Mouse (Mus musculus) kidney, adult 18-20 months (tissue): ENCODE results near the gene Metrnl.
A peak's percentile ranks its signal among the peaks of the same experiment; 100 is the strongest.

Experiments used
- DNase-seq: peaks from one replicate; pipeline ENCODE4 v3.0.0; 2021

Metrnl gene

DNA sequence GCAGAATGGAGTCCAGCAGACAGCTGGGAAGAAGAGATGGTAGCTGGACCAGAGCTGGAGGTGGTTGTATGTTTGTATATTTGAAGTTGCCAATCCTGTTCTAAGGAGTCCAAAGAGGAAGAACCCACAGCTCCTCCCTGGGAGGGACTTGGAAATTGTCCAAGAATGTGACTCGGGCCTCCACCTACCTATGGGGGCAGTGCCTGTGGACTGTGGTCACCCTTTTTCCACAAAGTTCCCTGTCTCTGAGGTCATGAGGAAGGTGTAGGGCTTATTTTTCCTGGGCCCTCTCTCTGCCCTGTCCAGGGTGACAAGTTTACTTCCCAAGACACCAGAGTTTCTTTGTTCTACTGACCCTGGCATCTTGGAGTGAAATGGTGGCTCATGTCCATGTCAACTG lies 39.6 kb downstream of the Metrnl start:
- DNase-seq = peak; percentile 23

DNA sequence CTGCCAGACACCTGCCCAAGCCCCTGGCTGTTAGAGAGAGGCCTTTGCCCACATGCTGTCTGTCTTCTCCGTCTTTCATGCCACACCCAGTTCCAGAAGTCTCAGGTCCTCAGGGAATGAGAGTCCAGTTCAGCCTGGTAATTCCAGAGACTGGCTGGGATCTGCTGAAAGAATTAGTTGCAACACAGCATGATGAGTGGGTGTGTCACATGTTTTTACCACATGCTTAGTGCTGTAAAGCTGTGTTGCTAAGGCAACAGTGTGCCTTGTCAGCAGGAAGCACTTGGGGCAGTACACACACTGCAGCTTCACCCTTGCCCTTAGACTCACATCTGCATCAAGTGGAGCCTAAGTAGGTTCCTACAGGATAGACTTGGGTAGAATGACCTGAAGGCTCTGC lies 40.1 kb downstream of the Metrnl start:
- DNase-seq = no peak

DNA sequence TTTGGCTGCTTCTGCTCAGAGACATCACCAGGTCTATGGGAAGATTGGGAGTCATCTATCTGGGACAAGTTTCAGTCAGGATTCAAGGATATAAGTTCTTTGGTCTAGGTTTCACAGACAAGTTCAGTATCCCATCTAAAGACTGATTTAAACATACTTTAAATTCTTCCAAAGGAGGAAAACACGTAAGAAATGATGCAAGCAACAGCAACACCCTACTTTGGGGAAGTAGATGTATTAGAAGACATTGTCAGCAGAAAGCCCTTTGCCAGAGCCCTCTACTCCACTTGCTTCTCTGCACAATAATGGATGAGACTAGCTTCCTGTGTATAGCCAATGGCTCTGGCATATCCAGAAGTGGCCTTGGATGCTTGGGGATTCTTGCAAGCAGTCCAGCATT lies 41.8 kb downstream of the Metrnl start:
- no peak for DNase-seq

DNA sequence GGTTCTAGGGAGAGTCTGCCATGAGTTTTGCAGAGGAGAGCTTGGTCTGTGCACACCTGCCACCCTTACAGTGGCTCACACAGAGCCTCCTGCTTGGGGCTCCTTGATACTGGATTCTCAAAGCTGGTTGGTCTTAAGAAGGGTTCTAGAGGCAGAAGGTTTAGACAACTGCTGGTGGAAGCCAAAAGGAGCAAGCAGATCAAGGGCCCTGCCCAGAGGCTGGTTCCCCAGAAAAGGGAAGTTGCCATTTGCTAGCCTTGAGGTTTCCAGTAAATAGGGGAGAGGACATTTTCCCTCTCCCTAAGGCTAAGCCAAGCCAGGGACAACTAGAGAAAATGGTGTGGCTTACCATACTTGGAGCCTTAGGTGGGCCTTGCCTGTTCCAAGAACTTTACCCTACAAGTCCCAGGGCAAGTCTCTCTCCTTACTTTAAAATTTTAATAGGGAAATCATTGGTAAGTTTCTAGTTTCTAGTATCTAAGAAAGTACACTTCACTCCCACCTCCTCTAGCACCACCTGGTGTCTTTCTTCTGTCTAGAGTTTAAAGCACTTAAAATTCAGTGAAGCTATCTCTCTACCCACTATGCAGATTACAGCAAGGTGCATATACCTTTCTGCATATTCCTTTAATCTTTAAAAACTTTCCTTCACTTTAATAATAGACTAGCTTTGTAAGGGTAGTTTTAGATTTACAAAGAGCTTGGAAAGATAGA lies 42.7 kb downstream of the Metrnl start:
- no peak for DNase-seq

DNA sequence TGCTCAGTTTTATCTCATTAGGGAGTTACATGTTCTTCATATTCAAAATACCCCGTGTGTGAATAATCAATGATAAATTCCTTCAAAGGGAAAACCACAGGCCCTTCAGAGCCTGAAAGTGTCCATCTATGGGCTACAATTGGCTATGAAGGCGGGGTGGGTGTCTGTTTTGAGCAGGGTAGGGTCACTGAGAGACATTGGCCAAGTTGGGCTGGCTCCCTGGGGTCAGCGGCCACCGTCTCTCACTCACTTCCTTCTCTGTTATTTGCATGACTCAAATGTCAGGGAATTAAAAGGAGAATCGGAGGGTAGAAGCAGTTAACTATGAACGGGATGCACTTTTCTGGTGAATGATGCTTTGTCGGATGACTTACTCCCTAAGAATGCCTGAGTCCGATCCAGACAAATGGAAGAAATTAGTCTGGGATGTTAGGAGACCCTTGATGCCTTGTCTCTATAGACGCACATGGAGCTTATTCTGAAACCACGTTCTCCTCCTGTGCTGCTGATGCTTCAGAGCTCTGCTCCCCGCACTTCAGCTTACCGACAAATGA lies 45.7 kb downstream of the Metrnl start:
- DNase-seq = no peak

DNA sequence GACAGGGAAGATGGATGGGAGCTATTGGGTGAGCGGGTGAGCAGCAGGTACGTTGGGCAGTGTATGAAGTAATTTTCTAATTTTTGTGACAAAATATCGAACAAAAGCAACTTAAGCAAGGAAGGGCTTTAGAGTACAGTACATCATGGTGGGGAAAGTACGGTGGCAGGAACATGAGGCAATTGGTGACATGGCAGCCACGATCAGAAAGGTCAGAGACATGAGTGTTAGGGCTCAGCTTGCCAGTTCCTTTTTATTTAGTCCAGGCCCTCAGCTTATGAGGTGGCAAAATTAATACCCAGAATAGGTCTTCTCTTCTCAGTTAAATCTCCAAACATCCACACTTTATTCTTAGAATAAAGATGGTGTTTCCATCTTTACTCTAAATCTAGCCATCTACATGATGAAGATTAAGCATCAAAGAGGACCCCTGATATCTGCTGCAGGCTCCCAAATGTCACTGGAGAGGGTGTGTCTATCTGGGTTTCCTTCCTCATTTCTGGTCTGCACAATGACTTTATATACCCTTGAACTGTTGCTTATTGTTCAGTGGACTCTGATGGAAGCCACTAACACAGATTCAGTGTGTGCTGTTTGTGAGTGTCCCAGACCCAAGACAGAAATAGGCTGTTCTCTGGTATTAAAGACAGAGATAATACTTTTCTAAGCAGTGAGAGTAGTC lies 46.8 kb downstream of the Metrnl start:
- DNase-seq = no peak
